Mouse (Mus musculus): ENCODE results near the gene Ftl1. TPM values are rescaled to one million over a fixed set of nuclear protein-coding genes. Genes with fewer than 3 reads are reported as not detected.

Ftl1 gene
- total and polyA plus RNA-seq, 3 experiments, result 31.2 to 1,027 (median 142) TPM

GRCm38 (mm10) chr7:45413113-45413863 lies 46.4 kb downstream of the Ftl1 start, which contains the start of gene Ntf5:
TSS of gene Ntf5 (plus strand) at chr7:45413695.
- Histone ChIP-seq H3K27me3 (replicated peaks) (peaks cover 49% of the 10 kb centered on the region), H3K79me2 (replicated peaks; ENCODE audit: control insufficient read depth, extremely low read depth, insufficient read depth, poor library complexity, severe bottlenecking) (no peaks in the 10 kb centered on the region), H3K4me3 (replicated peaks in 1 of 3; ENCODE audit: low read depth in 2 of 3, low read length in 2 of 3, poor library complexity in 1 of 3) (peak within 1 kb of the TSS; percentile 20 to 60 (median 52)), H3K4me1 (ENCODE audit: control insufficient read depth in 1 of 2, insufficient read depth in 2 of 2) (peaks cover 4 to 22% of the 10 kb centered on the region in 2 experiments; a peak in 2 of 4 replicates), H3K4me2 (ENCODE audit: insufficient read depth, low read depth, poor library complexity, severe bottlenecking) (peak within 1 kb of the TSS; percentile 74), H3K9me3 (replicated peaks; ENCODE audit: low read length) (no peaks in the 10 kb centered on the region), H3K9ac (ENCODE audit: insufficient read depth, low read depth) (peak within 1 kb of the TSS; percentile 45; the same call in 1 of the 2 replicates), H3K36me3 (replicated peaks in 1 of 2; ENCODE audit: control insufficient read depth in 1 of 2, insufficient read depth in 1 of 2, low read length in 1 of 2) (peaks cover 0 to 4% of the 10 kb centered on the region in 2 experiments), H3K27ac (ENCODE audit: insufficient read depth, low read depth) (no peak within 1 kb of the TSS)
- in situ Hi-C loops (cut with MboI; ENCODE audit: low pct_ligation_motif_present, low pct_unique_long_range_greater_than_20kb, low sequenced_read_pairs), result no loop called here
- DNase-seq (ENCODE audit: extremely low read depth), result no peak
- dilution Hi-C loops (cut with MboI; ENCODE audit: extremely low pct_ligation_motif_present, extremely low pct_unique_long_range_greater_than_20kb, low sequenced_read_pairs), result no loop called here
- peak; percentile 45 for TF ChIP-seq NELFE (IDR thresholded peaks at IDR 0.05; ENCODE audit: low read depth, low read length)
- no peak for TF ChIP-seq HCFC1 (IDR thresholded peaks at IDR 0.05; ENCODE audit: low read depth, low read length)
- TF ChIP-seq MYC (IDR thresholded peaks at IDR 0.05; ENCODE audit: low read depth, low read length), result no peak
- no peak for TF ChIP-seq CTCF (conservative IDR thresholded peaks at IDR 0.05 in 1 of 2, IDR thresholded peaks at IDR 0.05 in 1 of 2; ENCODE audit: low read depth in 2 of 2, low read length in 2 of 2)
- no peak for TF ChIP-seq ELF1 (IDR thresholded peaks at IDR 0.05; ENCODE audit: low read depth, low read length)
- no peak for TF ChIP-seq USF2 (conservative IDR thresholded peaks at IDR 0.05; ENCODE audit: low read depth, low read length)
- TF ChIP-seq MXI1 (IDR thresholded peaks at IDR 0.05; ENCODE audit: low read depth, low read length), result peak; percentile 33; the same call in 1 of the 2 replicates
- TF ChIP-seq RAD21 (IDR thresholded peaks at IDR 0.05; ENCODE audit: low read depth, low read length), result no peak
- no peak for TF ChIP-seq UBTF (IDR thresholded peaks at IDR 0.05; ENCODE audit: low read depth, low read length)
- TF ChIP-seq TCF12 (IDR thresholded peaks at IDR 0.05; ENCODE audit: low read depth, low read length), result 0 out of 2 replicates have a peak, but pooled peaks have one; percentile 6
- no peak for TF ChIP-seq JUND (conservative IDR thresholded peaks at IDR 0.05; ENCODE audit: low read depth, low read length)
- TF ChIP-seq MAX (IDR thresholded peaks at IDR 0.05; ENCODE audit: low read length), result 0 out of 2 replicates have a peak, but pooled peaks have one; percentile 20
- TF ChIP-seq ZNF384 (IDR thresholded peaks at IDR 0.05; ENCODE audit: low read depth, low read length), result no peak
- no peak for TF ChIP-seq MAFK (IDR thresholded peaks at IDR 0.05; ENCODE audit: insufficient replicate concordance, low read length)
- TF ChIP-seq TBP (conservative IDR thresholded peaks at IDR 0.05; ENCODE audit: low read depth, low read length), result no peak
- TF ChIP-seq USF1 (IDR thresholded peaks at IDR 0.05; ENCODE audit: low read depth, low read length), result no peak
- no peak for TF ChIP-seq IRF4 (IDR thresholded peaks at IDR 0.05; ENCODE audit: low read depth, low read length)
- TF ChIP-seq SIN3A (IDR thresholded peaks at IDR 0.05; ENCODE audit: low read length), result 0 out of 2 replicates have a peak, but pooled peaks have one; percentile 18
- no peak for TF ChIP-seq E2F4 (IDR thresholded peaks at IDR 0.05; ENCODE audit: insufficient replicate concordance, low read depth, low read length)
- no peak; the same call in 1 of the 2 replicates for TF ChIP-seq BHLHE40 (IDR thresholded peaks at IDR 0.05; ENCODE audit: low read depth, low read length)
- no peak for TF ChIP-seq GABPA (IDR thresholded peaks at IDR 0.05; ENCODE audit: insufficient replicate concordance, low read depth, low read length)
- 0 out of 2 replicates have a peak, but pooled peaks have one; percentile 30 for TF ChIP-seq POLR2A (IDR thresholded peaks at IDR 0.05; ENCODE audit: low read depth, low read length)
- no peak for TF ChIP-seq JUN (IDR thresholded peaks at IDR 0.05; ENCODE audit: insufficient read depth, low read depth, low read length)

Measured in CH12.LX (cell line).